Mouse (Mus musculus) right cerebral cortex, adult 2 months (tissue): ENCODE measurements around the gene Thada.
A peak's percentile ranks its signal among the peaks of the same experiment; 100 is the strongest.

Experiments
- DNase-seq, 2 experiments: peaks; one replicate each; pipeline ENCODE4 v3.0.0; 2021 to 2022; ENCODE audit warnings: low spot score in 2 of 2

The Thada gene

GRCm38 (mm10) chr17:84351276-84351675 lies 114.7 kb downstream of the Thada start:
- no peak for DNase-seq

DNA sequence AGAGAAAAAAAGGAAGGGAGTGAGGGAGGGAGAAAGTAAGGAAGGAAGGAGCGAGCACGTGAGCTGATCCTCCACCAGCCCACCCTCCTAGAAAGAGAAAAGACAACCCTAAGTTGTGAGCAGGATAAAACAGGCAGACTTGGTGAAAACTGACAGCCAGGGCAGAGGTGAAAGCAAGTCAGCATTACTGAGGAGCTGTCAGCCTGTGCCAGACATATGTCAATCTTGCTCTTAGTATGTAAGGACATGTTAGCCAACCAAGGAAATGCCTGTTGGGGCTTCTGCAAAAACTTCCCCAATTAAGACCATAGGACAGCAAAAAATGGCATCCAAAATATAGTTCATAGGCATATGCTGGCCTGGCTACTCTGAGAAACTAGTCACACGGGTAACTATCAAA lies 117.1 kb downstream of the Thada start:
- no peak for DNase-seq

DNA sequence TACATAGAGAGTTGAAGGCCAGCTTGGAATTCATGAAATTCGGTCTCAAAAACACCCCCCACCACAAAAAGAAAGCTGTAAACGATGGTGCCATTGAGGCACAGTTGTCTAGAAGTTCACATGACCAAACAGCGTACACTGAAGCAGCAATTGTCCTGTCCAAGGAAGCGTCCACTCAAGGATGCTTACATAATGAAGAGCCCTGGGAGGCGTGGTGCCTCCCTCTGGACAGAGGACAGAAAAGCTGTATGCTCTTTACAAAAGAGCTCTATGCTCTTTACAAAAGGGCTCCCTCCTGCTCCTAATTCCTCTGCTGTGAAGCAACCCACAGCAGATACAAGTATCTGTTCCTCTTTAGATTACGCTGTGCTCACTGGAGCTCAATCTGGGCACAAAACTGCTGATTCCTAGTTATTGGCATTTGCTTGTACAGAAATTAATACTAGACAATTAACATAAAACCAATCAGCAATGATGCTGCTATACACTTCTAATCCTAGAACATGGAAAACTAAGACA lies 123.6 kb downstream of the Thada start:
- DNase-seq, result no peak

DNA sequence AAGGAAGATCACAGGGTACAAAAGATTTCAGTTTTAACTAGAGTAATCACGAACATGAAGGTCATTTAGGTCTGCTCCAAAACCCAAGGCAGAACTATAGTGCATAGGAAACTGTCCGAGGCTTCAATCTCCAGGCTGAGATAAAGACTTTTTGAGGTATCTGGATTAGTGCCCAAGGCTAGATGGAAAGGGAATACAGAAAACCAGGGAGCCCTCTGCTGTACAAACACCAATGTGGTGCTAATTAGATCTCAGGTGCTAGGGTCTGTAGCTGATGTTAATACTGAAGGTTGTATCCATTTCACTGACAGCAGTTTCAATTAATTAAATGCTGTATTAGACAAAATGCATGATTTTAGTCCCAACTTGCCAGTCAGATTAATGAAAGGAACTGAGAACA lies 124.3 kb downstream of the Thada start:
- DNase-seq, result no peak

GRCm38 (mm10) chr17:84340574-84340973 lies 125.4 kb downstream of the Thada start:
- no peak for DNase-seq

DNA sequence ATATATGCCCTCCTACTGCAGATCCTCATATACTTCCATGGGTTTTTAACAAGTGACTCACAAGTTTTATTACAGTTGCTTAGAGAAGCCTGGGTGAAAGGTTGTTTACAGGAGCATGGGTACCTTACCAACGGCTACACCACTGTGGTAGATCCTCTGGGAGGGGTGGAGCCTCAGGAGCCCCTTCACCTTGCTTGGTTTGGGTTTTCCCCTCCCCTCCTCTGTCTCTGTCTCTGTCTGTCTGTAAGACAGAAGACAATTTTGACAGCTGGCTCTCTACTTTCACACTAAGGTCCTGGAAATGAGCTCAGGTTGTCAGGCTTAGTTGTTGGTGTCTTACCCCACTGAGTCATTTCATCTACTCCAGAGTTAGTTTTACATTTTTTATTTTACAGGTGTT lies 130.0 kb downstream of the Thada start:
- DNase-seq, result no peak

DNA sequence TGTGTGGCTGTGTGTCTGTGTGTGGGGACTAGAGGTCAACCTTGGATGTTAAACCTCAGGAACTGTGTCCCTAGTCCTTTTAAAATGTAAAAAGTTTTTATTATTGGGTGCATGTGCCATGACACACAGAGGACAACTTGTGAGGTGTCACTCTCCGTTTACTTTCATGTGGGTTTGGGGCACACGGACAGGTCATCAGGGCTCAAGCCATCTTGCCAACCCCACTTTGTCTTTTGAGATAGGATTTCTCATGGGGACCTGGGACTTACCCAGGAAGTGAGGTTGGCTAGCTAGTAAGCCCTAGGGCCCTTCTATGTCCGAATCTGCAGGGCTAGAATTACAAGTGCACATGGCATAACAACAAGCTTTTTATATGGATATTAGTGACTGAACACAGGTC lies 130.9 kb downstream of the Thada start:
- DNase-seq, result no peak

GRCm38 (mm10) chr17:84334241-84335014 lies 131.6 kb downstream of the Thada start:
- DNase-seq, result no peak

- peak; percentile 13 to 21 for DNase-seq
Measured at GRCm38 (mm10) chr17:84332940-84333339, 133.1 kb downstream of the Thada start.

GRCm38 (mm10) chr17:84330986-84331385 lies 135.0 kb downstream of the Thada start:
- DNase-seq, result no peak

DNA sequence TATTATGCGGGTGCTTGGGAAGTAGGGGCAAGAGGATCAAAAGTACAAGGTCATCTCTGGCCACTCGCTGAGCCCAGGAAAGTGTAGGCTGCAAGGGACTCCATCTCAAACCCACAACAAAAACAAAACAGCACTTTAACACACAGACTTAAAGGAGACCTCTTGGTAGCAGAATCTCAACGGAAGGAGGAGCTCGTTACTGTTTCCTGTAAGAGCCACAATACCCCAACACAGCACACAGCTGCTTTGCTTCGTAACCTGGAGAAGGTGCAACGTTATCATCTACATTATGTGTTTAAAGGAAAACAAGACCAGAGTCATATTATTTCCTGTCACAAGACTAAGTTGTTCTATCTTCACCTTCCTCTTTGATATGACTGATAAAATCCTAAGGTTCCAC lies 135.5 kb downstream of the Thada start:
- no peak for DNase-seq

- DNase-seq, result no peak
Measured at GRCm38 (mm10) chr17:84329906-84330470, 136.0 kb downstream of the Thada start.

DNA sequence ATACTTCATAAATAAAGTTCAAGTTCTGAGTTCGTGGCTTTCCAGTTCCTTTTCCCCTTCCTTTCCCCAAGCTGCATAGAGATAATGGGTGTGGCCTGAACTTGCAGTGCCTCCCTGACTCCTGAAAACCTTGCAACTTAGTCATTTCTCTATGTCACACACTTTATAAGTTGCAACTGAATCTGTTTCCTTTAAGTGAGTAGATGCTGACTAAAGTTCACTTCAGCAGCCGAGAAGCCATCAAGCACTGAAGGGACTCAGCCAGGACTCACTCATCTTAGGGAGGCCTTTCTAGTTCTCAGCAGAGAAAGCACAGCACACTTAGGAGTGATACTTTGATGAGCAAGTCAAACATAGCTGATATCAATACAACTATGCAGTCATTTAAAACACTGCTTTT lies 137.5 kb downstream of the Thada start:
- no peak for DNase-seq

- DNase-seq, result no peak
Measured at GRCm38 (mm10) chr17:84327051-84327925, 138.7 kb downstream of the Thada start.

- no peak for DNase-seq
Measured at GRCm38 (mm10) chr17:84322176-84322575, 143.8 kb downstream of the Thada start.

DNA sequence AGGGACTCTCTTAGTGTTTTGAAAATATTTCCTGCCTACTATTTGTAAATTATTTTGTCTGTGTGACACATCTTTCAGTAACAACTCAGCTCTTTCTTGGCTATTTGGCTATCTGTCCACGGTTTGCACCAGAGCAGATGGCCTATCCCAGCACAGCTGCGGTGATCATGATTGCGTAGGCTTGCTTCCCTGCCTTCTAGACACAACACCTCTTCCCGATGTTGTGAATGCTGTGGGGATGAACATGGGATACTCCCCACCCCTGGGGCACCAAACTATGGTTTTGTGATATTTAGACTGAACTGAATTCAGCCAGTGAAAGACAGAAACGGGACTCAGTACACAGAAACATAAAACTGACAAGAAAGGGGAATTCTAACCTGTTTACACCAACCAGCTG lies 144.7 kb downstream of the Thada start:
- peak in 1 of 2 experiments; percentile 18 for DNase-seq

- peak; percentile 21 to 32 for DNase-seq
Measured at GRCm38 (mm10) chr17:84320576-84320975, 145.4 kb downstream of the Thada start.

GRCm38 (mm10) chr17:84314341-84314740 lies 151.7 kb downstream of the Thada start:
- no peak for DNase-seq

DNA sequence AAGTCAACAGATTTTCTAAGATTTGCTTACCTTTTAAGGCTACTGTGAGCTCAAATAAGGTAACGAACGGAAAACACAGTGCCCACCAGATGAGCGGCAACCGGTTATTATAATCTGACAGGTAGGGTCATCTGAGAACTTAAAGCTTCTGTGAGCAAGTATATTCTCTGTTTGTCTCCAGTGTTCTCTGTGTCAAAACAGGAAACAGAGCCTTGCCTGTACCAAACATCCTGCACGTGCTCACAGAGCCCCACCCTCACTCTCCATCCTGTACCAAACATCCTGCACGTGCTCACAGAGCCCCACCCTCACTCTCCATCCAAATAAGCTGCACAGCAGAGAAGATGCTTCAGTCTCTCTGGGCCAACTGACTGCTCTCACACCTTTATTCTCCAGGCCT lies 152.5 kb downstream of the Thada start:
- DNase-seq, result no peak

DNA sequence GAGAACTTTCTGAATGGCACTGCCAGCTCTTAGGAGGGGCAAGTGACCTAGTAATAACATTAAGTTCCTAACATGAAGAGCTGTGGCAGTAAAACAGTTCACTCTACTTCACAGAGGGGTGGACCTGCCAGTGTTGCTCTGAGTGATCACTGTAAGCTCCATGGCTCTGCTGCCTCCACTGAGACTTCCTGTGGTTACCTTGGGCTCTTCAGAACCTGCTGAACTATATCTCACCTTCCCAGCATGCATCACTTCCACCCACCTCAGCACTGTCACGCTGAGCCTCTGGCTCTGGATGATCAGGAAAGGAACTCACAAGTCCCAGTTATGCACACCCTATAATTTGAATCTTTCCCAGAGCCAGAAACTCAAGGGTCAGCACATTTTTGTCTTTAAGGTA lies 159.9 kb downstream of the Thada start:
- no peak for DNase-seq

DNA sequence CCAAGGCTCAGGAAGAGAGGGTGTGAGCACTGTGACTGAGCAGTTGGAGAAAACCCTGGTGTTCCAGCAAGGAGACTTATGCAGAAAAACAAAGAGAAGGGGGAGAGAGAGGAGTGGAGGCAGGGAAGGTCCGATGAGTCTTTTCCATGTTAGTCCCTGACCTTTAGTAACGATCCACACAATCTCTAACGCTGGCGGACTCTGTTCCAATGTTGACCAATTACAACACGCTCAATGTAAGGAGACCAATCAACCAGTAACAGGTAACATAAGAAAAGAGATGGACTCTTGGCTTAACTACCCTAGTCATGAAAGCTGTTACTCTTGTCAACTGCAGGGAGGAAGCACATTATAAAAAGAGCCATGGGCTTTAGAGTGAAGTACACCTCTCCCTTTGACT lies 160.9 kb downstream of the Thada start:
- no peak for DNase-seq

DNA sequence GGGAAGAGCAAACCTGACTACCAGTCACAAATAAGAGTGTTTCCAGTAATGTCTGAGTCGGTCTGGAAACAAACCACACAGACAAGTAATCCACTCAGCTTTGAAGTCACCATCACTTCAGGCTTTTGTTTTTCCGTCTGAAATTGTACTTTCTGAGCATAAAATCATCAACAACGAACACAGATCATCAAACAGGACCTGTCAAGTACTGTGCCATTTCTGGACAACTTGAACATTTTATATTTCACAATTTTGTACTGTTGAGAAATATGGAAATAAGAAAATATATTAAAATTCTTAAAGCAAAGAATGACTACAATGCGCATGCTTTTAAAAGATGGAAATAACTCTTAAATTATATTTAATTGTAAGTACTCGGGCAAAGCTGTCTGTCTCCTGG lies 161.9 kb downstream of the Thada start:
- no peak for DNase-seq
